11 mouse cellular contexts compared by ENCODE assay signal in genomic region chr2:31061868-31062628, GRCm38 (mm10).
DNase-seq lines count a peak whose midpoint lies in the region; ATAC-seq and TF ChIP-seq lines count a peak whose summit lies in the region.
"Had no signal": no experiment of that assay in that cellular context is flagged by ENCODE, and none has a peak within 500 bp of the region (broad histone marks: within the 10 kb centered on the region; RNA-seq: fewer than 3 reads in every experiment).

No protein-coding gene starts in this region.

- TF ChIP-seq POLR2A in MEL (IDR thresholded peaks at IDR 0.05; ENCODE audit: control insufficient read depth in 1 of 2, insufficient read depth in 1 of 2, low read depth in 1 of 2, low read length in 2 of 2, poor library complexity in 1 of 2): peak in 1 of 2 experiments; percentile 24; a peak in 1 of 4 replicates
- no peak for TF ChIP-seq POLR2A in thymus, adult 2 months (IDR thresholded peaks at IDR 0.05; ENCODE audit: control insufficient read depth, extremely low read depth, insufficient read depth, low read length, poor library complexity)

- no peaks in the 10 kb centered on the region; the same call in 1 of the 2 replicates for H3K79me2 ChIP-seq in MEL (ENCODE audit: control insufficient read depth, insufficient read depth, low read length, poor library complexity)

- DNase-seq in lung, postnatal 0 days (ENCODE audit: low spot score): peak; percentile 21
- DNase-seq in lung, postnatal 4 days: no peak
- peak; percentile 93 for DNase-seq in MEL (ENCODE audit: low read depth, low spot score)
- DNase-seq in thymus, adult 2 months: peak; percentile 31
- no peak for DNase-seq in urinary bladder, postnatal 14 days (ENCODE audit: low spot score)
- DNase-seq in kidney, postnatal 14 days: no peak
- DNase-seq in right cerebral cortex, adult 18-20 months: no peak
- DNase-seq: kidney, adult 18-20 months had no signal

- no peak for ATAC-seq in lung, postnatal 0 days
- no peak for ATAC-seq in liver, embryonic 12.5 days
- ATAC-seq: forebrain, embryonic 16.5 days had no signal

- H3K36me3 ChIP-seq in lung, postnatal 0 days (ENCODE audit: insufficient read depth, low read length): no peaks in the 10 kb centered on the region
- H3K36me3 ChIP-seq in MEL (ENCODE audit: control insufficient read depth in 1 of 2, insufficient read depth in 2 of 2, low read length in 2 of 2): peaks cover 0 to 15% of the 10 kb centered on the region in 2 experiments; a peak in 2 of 4 replicates
- H3K36me3 ChIP-seq in liver, embryonic 12.5 days: peaks cover 27% of the 10 kb centered on the region
- peaks cover 17% of the 10 kb centered on the region for H3K36me3 ChIP-seq in thymus, adult 2 months (ENCODE audit: control insufficient read depth, insufficient read depth, low read length)

- WGBS in lung, postnatal 0 days: 87% methylated on average over 10 of the region's 10 CpGs
- 22% methylated on average over 10 of the region's 10 CpGs for WGBS in liver, embryonic 12.5 days (ENCODE audit: insufficient replicate concordance)
- WGBS in thymus, adult 2 months: 4% methylated on average over 10 of the region's 10 CpGs

- TF ChIP-seq CTCF in lung, postnatal 0 days (IDR thresholded peaks at IDR 0.05): no peak
- TF ChIP-seq CTCF in MEL (IDR thresholded peaks at IDR 0.05 in 2 of 3, conservative IDR thresholded peaks at IDR 0.05 in 1 of 3; ENCODE audit: control insufficient read depth in 1 of 3, insufficient read depth in 1 of 3, low read depth in 2 of 3, low read length in 3 of 3, poor library complexity in 1 of 3, severe bottlenecking in 1 of 3): no peak
- TF ChIP-seq CTCF in thymus, adult 2 months (IDR thresholded peaks at IDR 0.05; ENCODE audit: borderline replicate concordance, control insufficient read depth, extremely low read depth, insufficient read depth, low read length, poor library complexity): no peak

- no peak for TF ChIP-seq EP300 in lung, postnatal 0 days (IDR thresholded peaks at IDR 0.05)
- TF ChIP-seq EP300 in MEL (IDR thresholded peaks at IDR 0.05; ENCODE audit: low read depth in 1 of 2, low read length in 2 of 2): peak; percentile 95 to 99

- no peak overlapping the region for H3K9ac ChIP-seq in lung, postnatal 0 days (replicated peaks; ENCODE audit: low read depth)
- peak overlapping the region; percentile 73 for H3K9ac ChIP-seq in MEL (ENCODE audit: control insufficient read depth, low read depth, low read length, poor library complexity, severe bottlenecking)
- H3K9ac ChIP-seq in liver, embryonic 12.5 days: no peak overlapping the region
- H3K9ac ChIP-seq: heart, embryonic 15.5 days had no signal

- H3K27me3 ChIP-seq in lung, postnatal 0 days (replicated peaks; ENCODE audit: insufficient read depth, low read length): no peaks in the 10 kb centered on the region
- H3K27me3 ChIP-seq in MEL (ENCODE audit: control insufficient read depth in 1 of 2, insufficient read depth in 2 of 2, low read length in 2 of 2): no peaks in the 10 kb centered on the region
- no peaks in the 10 kb centered on the region for H3K27me3 ChIP-seq in liver, embryonic 12.5 days (replicated peaks)
- no peaks in the 10 kb centered on the region for H3K27me3 ChIP-seq in thymus, adult 2 months (ENCODE audit: control insufficient read depth, insufficient read depth, low read length)
- H3K27me3 ChIP-seq: heart, embryonic 15.5 days had no signal

- no peak overlapping the region for H3K27ac ChIP-seq in lung, postnatal 0 days (ENCODE audit: low read length)
- peak overlapping the region; percentile 96 for H3K27ac ChIP-seq in MEL (ENCODE audit: control insufficient read depth, low read depth, low read length)
- H3K27ac ChIP-seq in liver, embryonic 12.5 days: peak overlapping the region; percentile 38; the same call in 1 of the 2 replicates
- H3K27ac ChIP-seq in thymus, adult 2 months (ENCODE audit: control insufficient read depth, insufficient read depth, low read length): peak overlapping the region; percentile 43
- H3K27ac ChIP-seq: heart, embryonic 15.5 days had no signal

- TF ChIP-seq RAD21 in MEL (IDR thresholded peaks at IDR 0.05; ENCODE audit: low read depth, low read length): no peak

- no peak overlapping the region for H3K4me3 ChIP-seq in lung, postnatal 0 days (ENCODE audit: low read depth, low read length)
- H3K4me3 ChIP-seq in MEL (ENCODE audit: control insufficient read depth in 1 of 2, insufficient read depth in 1 of 2, low read depth in 2 of 2, low read length in 2 of 2): peak overlapping the region; percentile 14 to 49
- H3K4me3 ChIP-seq in liver, embryonic 12.5 days: no peak overlapping the region
- no peak overlapping the region for H3K4me3 ChIP-seq in thymus, adult 2 months (ENCODE audit: control insufficient read depth, insufficient read depth, low read length)
- H3K4me3 ChIP-seq: heart, embryonic 15.5 days had no signal

- H3K4me1 ChIP-seq in lung, postnatal 0 days (ENCODE audit: insufficient read depth, low read depth, low read length): no peaks in the 10 kb centered on the region
- H3K4me1 ChIP-seq in MEL (ENCODE audit: control insufficient read depth in 1 of 2, insufficient read depth in 2 of 2, low read length in 2 of 2): peaks cover 0 to 24% of the 10 kb centered on the region in 2 experiments
- H3K4me1 ChIP-seq in liver, embryonic 12.5 days: peaks cover 31% of the 10 kb centered on the region
- H3K4me1 ChIP-seq in thymus, adult 2 months (replicated peaks; ENCODE audit: control insufficient read depth, insufficient read depth, low read length): peaks cover 22% of the 10 kb centered on the region

- H3K9me3 ChIP-seq in lung, postnatal 0 days (ENCODE audit: low read length): no peaks in the 10 kb centered on the region
- no peaks in the 10 kb centered on the region for H3K9me3 ChIP-seq in MEL (replicated peaks; ENCODE audit: insufficient read depth, low read length)
- no peaks in the 10 kb centered on the region for H3K9me3 ChIP-seq in liver, embryonic 12.5 days (replicated peaks)
- H3K9me3 ChIP-seq: heart, embryonic 15.5 days had no signal

- no peak overlapping the region for H3K4me2 ChIP-seq in lung, postnatal 0 days (replicated peaks; ENCODE audit: low read depth, low read length)
- H3K4me2 ChIP-seq in liver, embryonic 12.5 days: peak overlapping the region; percentile 55
- H3K4me2 ChIP-seq: heart, embryonic 15.5 days had no signal

TF ChIP-seq in MEL, 35 proteins besides CTCF, POLR2A, EP300 and RAD21 (continues in another document):
- TF ChIP-seq USF1 (IDR thresholded peaks at IDR 0.05; ENCODE audit: low read depth, low read length) (no peak), ZKSCAN1 (IDR thresholded peaks at IDR 0.05; ENCODE audit: low read depth, low read length) (no peak; the same call in 1 of the 2 replicates), MEF2A (IDR thresholded peaks at IDR 0.05; ENCODE audit: extremely low read depth, insufficient replicate concordance, low read depth, low read length, poor library complexity, severe bottlenecking) (0 out of 2 replicates have a peak, but pooled peaks have one; percentile 21), JUND (IDR thresholded peaks at IDR 0.05; ENCODE audit: low read depth, low read length) (peak; percentile 94), TBP (IDR thresholded peaks at IDR 0.05; ENCODE audit: low read depth, low read length) (no peak; the same call in 1 of the 2 replicates), SIN3A (IDR thresholded peaks at IDR 0.05; ENCODE audit: low read length) (peak; percentile 84), POLR2AphosphoS5 (IDR thresholded peaks at IDR 0.05; ENCODE audit: borderline replicate concordance, low read depth, low read length) (no peak), MXI1 (IDR thresholded peaks at IDR 0.05; ENCODE audit: low read depth, low read length) (peak; percentile 63; the same call in 1 of the 2 replicates), RCOR1 (IDR thresholded peaks at IDR 0.05; ENCODE audit: low read depth, low read length) (peak; percentile 96), ETS1 (IDR thresholded peaks at IDR 0.05; ENCODE audit: low read depth, low read length) (peak; percentile 92), ZMIZ1 (IDR thresholded peaks at IDR 0.05; ENCODE audit: low read depth, low read length) (no peak; the same call in none of the 2 replicates), ZC3H11A (IDR thresholded peaks at IDR 0.05; ENCODE audit: low read depth, low read length) (no peak), CHD2 (IDR thresholded peaks at IDR 0.05; ENCODE audit: low read length) (no peak), GATA1 (IDR thresholded peaks at IDR 0.05; ENCODE audit: low read depth, low read length) (peak; percentile 93), NRF1 (IDR thresholded peaks at IDR 0.05; ENCODE audit: insufficient read depth, low read depth, low read length, poor library complexity, severe bottlenecking) (no peak), MYC (IDR thresholded peaks at IDR 0.05; ENCODE audit: low read depth, low read length) (peak; percentile 61; the same call in 1 of the 2 replicates), NELFE (IDR thresholded peaks at IDR 0.05; ENCODE audit: low read depth, low read length) (no peak; the same call in 1 of the 2 replicates), POLR2AphosphoS2 (IDR thresholded peaks at IDR 0.05; ENCODE audit: low read length) (no peak), ELF1 (IDR thresholded peaks at IDR 0.05; ENCODE audit: low read depth, low read length) (no peak), TAL1 (IDR thresholded peaks at IDR 0.05; ENCODE audit: low read length) (peak; percentile 76), MAFK (IDR thresholded peaks at IDR 0.05; ENCODE audit: borderline replicate concordance, low read depth, low read length) (peak; percentile 67; the same call in 1 of the 2 replicates), ZNF384 (IDR thresholded peaks at IDR 0.05; ENCODE audit: low read depth, low read length) (peak; percentile 98), CHD1 (IDR thresholded peaks at IDR 0.05; ENCODE audit: low read depth, low read length) (no peak), UBTF (IDR thresholded peaks at IDR 0.05; ENCODE audit: borderline replicate concordance, insufficient read depth, low read depth, low read length) (no peak), MAZ (IDR thresholded peaks at IDR 0.05; ENCODE audit: low read depth, low read length) (peak; percentile 97), GABPA (IDR thresholded peaks at IDR 0.05; ENCODE audit: low read depth, low read length) (no peak), BHLHE40 (IDR thresholded peaks at IDR 0.05; ENCODE audit: borderline replicate concordance, low read depth, low read length) (peak; percentile 63; the same call in 1 of the 2 replicates), MYB (IDR thresholded peaks at IDR 0.05; ENCODE audit: low read depth, low read length) (peak; percentile 51; the same call in 1 of the 2 replicates), E2F4 (IDR thresholded peaks at IDR 0.05; ENCODE audit: borderline replicate concordance, low read depth, low read length) (no peak), HCFC1 (IDR thresholded peaks at IDR 0.05; ENCODE audit: low read depth, low read length) (no peak; the same call in 1 of the 2 replicates), MAX (IDR thresholded peaks at IDR 0.05; ENCODE audit: low read length) (no peak; the same call in 1 of the 2 replicates), TCF12 (IDR thresholded peaks at IDR 0.05; ENCODE audit: low read depth, low read length) (peak; percentile 90)

Comparison
In these comparisons a context has a peak if more than half of its experiments do, and no peak if none do; other contexts are left out.
1. DNase-seq: peak in lung, postnatal 0 days (single experiment), MEL (single experiment) and thymus, adult 2 months (single experiment); none in lung, postnatal 4 days (0 of 2), urinary bladder, postnatal 14 days (single experiment), kidney, postnatal 14 days (single experiment) and right cerebral cortex, adult 18-20 months (single experiment).
2. H3K4me3 ChIP-seq: peak in MEL (2 of 2); none in lung, postnatal 0 days (single experiment), liver, embryonic 12.5 days (single experiment) and thymus, adult 2 months (single experiment).